Mouse (Mus musculus) C2C12 (cell line): ENCODE measurements around the gene Slc13a2.

Experiments
- CTCF ChIP-seq: IDR thresholded peaks from one replicate; pipeline ENCODE4 v1.5.1; 2011; ENCODE audit not compliant: control insufficient read depth, insufficient read depth, insufficient read length
- USF1 ChIP-seq: IDR thresholded peaks from one replicate; pipeline ENCODE4 v1.6.1; 2011; ENCODE audit warnings: low read depth, mild to moderate bottlenecking, control low read depth, moderate library complexity

DNA sequence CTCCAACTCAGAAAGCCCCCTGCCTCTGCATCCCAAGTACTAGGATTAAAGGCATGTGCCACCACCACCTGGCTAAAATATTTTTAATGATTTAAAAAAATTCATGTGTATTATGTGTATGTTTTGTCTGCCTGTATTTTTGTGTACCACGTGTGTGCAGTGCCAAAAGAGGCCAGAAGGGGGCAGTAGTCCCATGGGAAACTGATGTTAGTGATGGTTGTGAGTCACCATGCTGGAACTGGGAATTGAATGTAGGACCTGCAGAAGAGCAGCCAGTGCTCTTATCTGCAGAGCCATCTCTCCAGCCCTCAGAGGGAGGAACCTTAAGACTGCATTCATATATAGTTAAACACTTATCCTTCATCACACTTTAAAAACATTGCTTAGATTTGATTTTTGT lies 39.9 kb upstream of the Slc13a2 start:
- no peak for TF ChIP-seq CTCF
- TF ChIP-seq USF1: no peak
